Mouse (Mus musculus): ENCODE results near the gene Ccl24. TPM values are rescaled to one million over a fixed set of nuclear protein-coding genes. Genes with fewer than 3 reads are reported as not detected.

The Ccl24 gene
- polyA plus RNA-seq, 1 experiment from 2014 or later = 4.1 TPM

DNA sequence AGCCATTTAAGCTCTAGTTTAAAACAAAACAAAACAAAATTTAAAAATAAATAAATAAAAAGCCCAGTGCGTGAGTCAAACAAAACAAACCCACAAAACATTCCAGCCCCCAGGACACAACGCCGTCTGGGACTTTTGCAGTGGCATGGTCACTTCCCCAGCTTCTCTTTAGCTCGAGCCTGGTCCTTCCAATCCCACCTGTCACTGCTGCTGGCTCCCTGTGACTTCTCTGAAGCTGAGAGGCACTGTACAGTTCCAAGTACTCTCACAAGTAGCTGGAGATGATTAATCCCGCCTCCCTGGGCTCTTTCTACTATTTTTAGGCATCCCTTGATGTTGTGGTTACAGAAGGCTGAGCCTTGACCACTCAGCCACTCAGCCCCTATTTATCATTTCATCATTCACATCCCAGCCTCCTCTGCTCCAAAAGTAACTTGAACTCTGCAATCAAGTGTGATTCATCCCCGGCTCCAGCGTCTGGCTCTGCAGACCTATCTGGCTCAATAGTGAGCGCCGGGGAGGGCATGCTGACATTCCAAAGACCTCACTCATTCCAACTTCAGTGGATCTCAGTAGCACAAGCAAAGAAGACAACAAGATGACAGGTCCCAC, 50.6 kb downstream of the Ccl24 start:
- DNase-seq = no peak
- 90% methylated on average over 9 of the region's 9 CpGs for WGBS

More for the DNA sequence above, 50.6 kb downstream of the Ccl24 start:
- H3K4me3 ChIP-seq (replicated peaks; ENCODE audit: low read depth, low read length) = no peak overlapping the region
- no peak for ATAC-seq (ENCODE audit: low FRiP score, low TSS enrichment)
- H3K27ac ChIP-seq (replicated peaks; ENCODE audit: low read depth, low read length) = no peak overlapping the region
- H3K36me3 ChIP-seq (ENCODE audit: control insufficient read depth, insufficient read depth, low read length) = no peaks in the 10 kb centered on the region
- H3K4me1 ChIP-seq (ENCODE audit: control insufficient read depth, insufficient read depth, low read length) = no peaks in the 10 kb centered on the region
- H3K9me3 ChIP-seq (ENCODE audit: control insufficient read depth, low read length) = no peaks in the 10 kb centered on the region
- no peak overlapping the region for H3K9ac ChIP-seq (replicated peaks; ENCODE audit: low read length)
- no peak overlapping the region for H3K4me2 ChIP-seq (ENCODE audit: low read length)
- H3K27me3 ChIP-seq (ENCODE audit: control insufficient read depth, insufficient read depth, low read length) = no peaks in the 10 kb centered on the region

Other genes starting within 250 kb of the Ccl24 start
- gene Fkbp6, start 223.0 kb downstream of the Ccl24 start, polyA plus RNA-seq (2014; fragmentation: Nextera tagmentation; extraction: Ambion mirVana) = 0.38 TPM in 1 of 2 replicates, not detected in the other
- gene Trim50, start 219.8 kb downstream of the Ccl24 start, polyA plus RNA-seq (2014; fragmentation: Nextera tagmentation; extraction: Ambion mirVana) = not detected in 2 replicates
- 21.9 and 30.9 TPM in 2 replicates for gene Nsun5, start 203.1 kb downstream of the Ccl24 start, polyA plus RNA-seq (2014; fragmentation: Nextera tagmentation; extraction: Ambion mirVana)
- 14.4 and 15.2 TPM in 2 replicates for gene Pom121, start 178.5 kb downstream of the Ccl24 start, polyA plus RNA-seq (2014; fragmentation: Nextera tagmentation; extraction: Ambion mirVana)
- gene Hip1, start 27.9 kb downstream of the Ccl24 start, polyA plus RNA-seq (2014; fragmentation: Nextera tagmentation; extraction: Ambion mirVana) = 28.3 and 42.0 TPM in 2 replicates
- gene Ccl26, start 9.5 kb downstream of the Ccl24 start, polyA plus RNA-seq (2014; fragmentation: Nextera tagmentation; extraction: Ambion mirVana) = not detected in 2 replicates
- gene Rhbdd2, start 59.6 kb upstream of the Ccl24 start, polyA plus RNA-seq (2014; fragmentation: Nextera tagmentation; extraction: Ambion mirVana) = 94.0 and 99.5 TPM in 2 replicates
- gene Por, start 97.0 kb upstream of the Ccl24 start, polyA plus RNA-seq (2014; fragmentation: Nextera tagmentation; extraction: Ambion mirVana) = 96.8 and 106 TPM in 2 replicates
- gene Tmem120a, start 171.4 kb upstream of the Ccl24 start, polyA plus RNA-seq (2014; fragmentation: Nextera tagmentation; extraction: Ambion mirVana) = 76.8 and 79.8 TPM in 2 replicates
- 0.23 and 0.63 TPM in 2 replicates for gene Styxl1, start 205.3 kb upstream of the Ccl24 start, polyA plus RNA-seq (2014; fragmentation: Nextera tagmentation; extraction: Ambion mirVana)
- 573 and 587 TPM in 2 replicates for gene Mdh2, start 205.4 kb upstream of the Ccl24 start, polyA plus RNA-seq (2014; fragmentation: Nextera tagmentation; extraction: Ambion mirVana)
- gene Srrm3, start 233.8 kb upstream of the Ccl24 start, polyA plus RNA-seq (2014; fragmentation: Nextera tagmentation; extraction: Ambion mirVana) = 59.8 and 66.2 TPM in 2 replicates